8 mouse cellular contexts compared by ENCODE assay signal in the genomic region with DNA sequence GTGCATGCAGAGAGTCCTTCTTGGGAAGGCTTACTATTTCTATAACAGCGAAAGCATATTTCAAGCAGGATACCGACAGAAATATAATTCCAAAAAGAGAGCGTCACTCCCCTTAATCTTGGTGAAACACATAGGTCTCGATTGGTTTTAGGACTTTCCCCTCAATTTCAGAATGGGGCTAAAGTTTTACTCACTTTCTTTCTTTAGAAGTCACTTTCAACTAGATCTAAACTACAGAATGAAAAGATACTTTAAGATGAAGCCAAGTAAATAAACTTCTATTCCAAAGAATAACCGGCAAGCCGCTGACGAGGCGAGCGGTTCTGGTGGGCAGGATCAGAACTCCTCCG. TPM values are rescaled to one million over a fixed set of nuclear protein-coding genes. Genes with fewer than 3 reads are reported as not detected.
DNase-seq lines count a peak whose midpoint lies in the region; ATAC-seq and TF ChIP-seq lines count a peak whose summit lies in the region.

No protein-coding gene starts in this region.

- H3K9me3 ChIP-seq in hindbrain, postnatal 0 days (ENCODE audit: low read length), result no peaks in the 10 kb centered on the region

- peaks cover 51% of the 10 kb centered on the region for H3K79me2 ChIP-seq in myocyte (ENCODE audit: control insufficient read depth, insufficient read depth)

- peak overlapping the region; percentile 80 for H3K9ac ChIP-seq in hindbrain, postnatal 0 days (replicated peaks; ENCODE audit: low read length)

- no peaks in the 10 kb centered on the region for H3K27me3 ChIP-seq in hindbrain, postnatal 0 days (ENCODE audit: insufficient read depth, low read length)
- no peaks in the 10 kb centered on the region for H3K27me3 ChIP-seq in myocyte (ENCODE audit: control insufficient read depth, insufficient read depth, insufficient read length)

- peak overlapping the region; percentile 76 for H3K4me3 ChIP-seq in left cerebral cortex, adult 2 months
- peak overlapping the region; percentile 60 for H3K4me3 ChIP-seq in cortical plate, adult 2 months (ENCODE audit: insufficient read depth, low read length)
- peak overlapping the region; percentile 88 for H3K4me3 ChIP-seq in hindbrain, postnatal 0 days (ENCODE audit: low read length)
- H3K4me3 ChIP-seq in myocyte, result peak overlapping the region; percentile 50

- no peaks in the 10 kb centered on the region; the same call in 1 of the 2 replicates for H3K4me1 ChIP-seq in cortical plate, adult 2 months (ENCODE audit: control insufficient read depth, insufficient read depth, low read length)
- H3K4me1 ChIP-seq in hindbrain, postnatal 0 days (ENCODE audit: insufficient read depth, low read length), result no peaks in the 10 kb centered on the region

- TF ChIP-seq CTCF in left cerebral cortex, adult 2 months (IDR thresholded peaks at IDR 0.05), result no peak
- no peak for TF ChIP-seq CTCF in cortical plate, adult 2 months (IDR thresholded peaks at IDR 0.05; ENCODE audit: extremely low read depth, insufficient read depth, low read length)
- no peak for TF ChIP-seq CTCF in hindbrain, postnatal 0 days (IDR thresholded peaks at IDR 0.05; ENCODE audit: low read depth)

- intact Hi-C loops in left cerebral cortex, adult 2 months (cut with DNase I), result loop anchor here (1.0 kb wide), 1 partner anchor 33 kb away; no protein-coding TSS in a partner anchor
- intact Hi-C loops in left cerebral cortex, postnatal 36 days (cut with DNase I), result no loop called here

- peaks cover 5% of the 10 kb centered on the region; the same call in 1 of the 2 replicates for H3K36me3 ChIP-seq in hindbrain, postnatal 0 days (ENCODE audit: insufficient read depth, low read length)
- H3K36me3 ChIP-seq in myocyte (ENCODE audit: control insufficient read depth, insufficient read depth), result no peaks in the 10 kb centered on the region

- WGBS in hindbrain, postnatal 0 days, result under 1% methylated on average over 10 of the region's 10 CpGs

- H3ac ChIP-seq in myocyte (ENCODE audit: control insufficient read depth, insufficient read length), result peak overlapping the region; percentile 12

- TF ChIP-seq POLR2A in cortical plate, adult 2 months (IDR thresholded peaks at IDR 0.05; ENCODE audit: extremely low read depth, insufficient read depth, low read length), result no peak
- no peak for TF ChIP-seq POLR2A in myocyte (IDR thresholded peaks at IDR 0.05; ENCODE audit: insufficient read length, low read depth)

- peak overlapping the region; percentile 88 for H3K27ac ChIP-seq in left cerebral cortex, adult 2 months
- H3K27ac ChIP-seq in cortical plate, adult 2 months (ENCODE audit: insufficient read depth, low read length), result peak overlapping the region; percentile 95; the same call in 1 of the 2 replicates
- peak overlapping the region; percentile 92 for H3K27ac ChIP-seq in hindbrain, postnatal 0 days

- no peak for DNase-seq in left cerebral cortex, adult 2 months (ENCODE audit: extremely low spot score in 1 of 2, low spot score in 2 of 2)
- DNase-seq in left cerebral cortex, postnatal 36 days (ENCODE audit: low spot score in 2 of 2), result no peak
- DNase-seq in hindbrain, postnatal 0 days (ENCODE audit: low spot score), result no peak
- DNase-seq in gastrocnemius, postnatal 25 days, result no peak
- DNase-seq in ovary, postnatal 36 days (ENCODE audit: low spot score), result no peak
- no peak for DNase-seq in cerebellum, postnatal 10 days

- no peak for ATAC-seq in hindbrain, postnatal 0 days

- peak overlapping the region; percentile 73 for H3K4me2 ChIP-seq in hindbrain, postnatal 0 days (ENCODE audit: low read depth, low read length)
- H3K4me2 ChIP-seq in myocyte (ENCODE audit: low read depth), result peak overlapping the region; percentile 95

TF ChIP-seq in myocyte, 11 proteins besides CTCF, POLR2A, EP300 and RAD21:
- TF ChIP-seq TCF12 (IDR thresholded peaks at IDR 0.05; ENCODE audit: insufficient read depth, poor library complexity, severe bottlenecking) (no peak), POLR2AphosphoS2 (IDR thresholded peaks at IDR 0.05; ENCODE audit: insufficient read length, low read depth) (no peak), E2F4 (IDR thresholded peaks at IDR 0.05; ENCODE audit: insufficient read depth) (no peak), REST (IDR thresholded peaks at IDR 0.05; ENCODE audit: insufficient read depth, insufficient read length) (no peak), MYOG (IDR thresholded peaks at IDR 0.05; ENCODE audit: control insufficient read depth in 1 of 3, insufficient read depth in 1 of 3, insufficient read length in 2 of 3, low read depth in 2 of 3) (no peak), MAX (IDR thresholded peaks at IDR 0.05; ENCODE audit: low read depth) (no peak), TCF3 (IDR thresholded peaks at IDR 0.05; ENCODE audit: insufficient read length, low read depth) (no peak), SRF (IDR thresholded peaks at IDR 0.05; ENCODE audit: control insufficient read depth, insufficient read length, low read depth) (no peak), CEBPB (IDR thresholded peaks at IDR 0.05; ENCODE audit: insufficient read depth, poor library complexity, severe bottlenecking) (no peak; the same call in 1 of the 2 replicates), USF1 (IDR thresholded peaks at IDR 0.05; ENCODE audit: low read depth) (no peak), MYOD1 (IDR thresholded peaks at IDR 0.05; ENCODE audit: control insufficient read depth in 1 of 3, insufficient read length in 2 of 3, low read depth in 2 of 3) (no peak)

RNA-seq across cellular contexts. Expression of a gene that starts 0.5 kb away (rescaled TPM):
- 10 to 100 TPM; 39.6 to 41.4 TPM for total RNA-seq in left cerebral cortex, adult 2 months (2021)
- total RNA-seq in left cerebral cortex, postnatal 36 days (2021), result 10 to 100 TPM; 41.4 to 43.4 TPM
- polyA plus RNA-seq in cortical plate, adult 2 months (2012; rRNA removed), result 81.7 and 83.3 TPM in 2 replicates
- 75.5 and 95.0 TPM in 2 replicates for total RNA-seq in hindbrain, postnatal 0 days (2014; rRNA removed)
- 251 and 254 TPM in 2 replicates for polyA plus RNA-seq in hindbrain, postnatal 0 days (2015; fragmentation: Nextera tagmentation; extraction: Ambion mirVana)
- polyA plus RNA-seq in myocyte (2012; fragmentation: generic; extraction: Trizol), result 175 TPM
- 10 to 100 TPM; 44.6 TPM for total RNA-seq in gastrocnemius, postnatal 25 days (2021)

RNA-seq across cellular contexts. Expression of a gene that starts 28.5 kb away (rescaled TPM):
- total RNA-seq in left cerebral cortex, adult 2 months (2021), result 1,000 to 10,000 TPM; 1,634 to 1,792 TPM
- total RNA-seq in left cerebral cortex, postnatal 36 days (2021), result 1,000 to 10,000 TPM; 1,722 to 2,059 TPM
- polyA plus RNA-seq in cortical plate, adult 2 months (2012; rRNA removed), result 2,439 and 2,636 TPM in 2 replicates
- total RNA-seq in hindbrain, postnatal 0 days (2014; rRNA removed), result 2,267 and 2,460 TPM in 2 replicates
- polyA plus RNA-seq in hindbrain, postnatal 0 days (2015; fragmentation: Nextera tagmentation; extraction: Ambion mirVana), result 5,475 and 5,597 TPM in 2 replicates
- 3,065 TPM for polyA plus RNA-seq in myocyte (2012; fragmentation: generic; extraction: Trizol)
- 100 to 1,000 TPM; 197 to 277 TPM for total RNA-seq in gastrocnemius, postnatal 25 days (2021)

RNA-seq across cellular contexts. Expression of a gene that starts 32.0 kb away (rescaled TPM):
- total RNA-seq in left cerebral cortex, adult 2 months (2021), result 100 to 1,000 TPM; 279 to 284 TPM
- total RNA-seq in left cerebral cortex, postnatal 36 days (2021), result 100 to 1,000 TPM; 283 to 295 TPM
- 103 and 109 TPM in 2 replicates for polyA plus RNA-seq in cortical plate, adult 2 months (2012; rRNA removed)
- 35.9 and 36.9 TPM in 2 replicates for total RNA-seq in hindbrain, postnatal 0 days (2014; rRNA removed)
- polyA plus RNA-seq in hindbrain, postnatal 0 days (2015; fragmentation: Nextera tagmentation; extraction: Ambion mirVana), result 17.1 and 17.9 TPM in 2 replicates
- polyA plus RNA-seq in myocyte (2012; fragmentation: generic; extraction: Trizol), result 33.2 TPM
- total RNA-seq in gastrocnemius, postnatal 25 days (2021), result 10 to 100 TPM; 21.8 to 21.9 TPM

RNA-seq across cellular contexts. Expression of a gene that starts 54.8 kb away (rescaled TPM):
- 100 to 1,000 TPM; 226 to 228 TPM for total RNA-seq in left cerebral cortex, adult 2 months (2021)
- total RNA-seq in left cerebral cortex, postnatal 36 days (2021), result 100 to 1,000 TPM; 222 to 224 TPM
- polyA plus RNA-seq in cortical plate, adult 2 months (2012; rRNA removed), result 105 and 108 TPM in 2 replicates
- total RNA-seq in hindbrain, postnatal 0 days (2014; rRNA removed), result 136 and 149 TPM in 2 replicates
- 27.0 and 29.0 TPM in 2 replicates for polyA plus RNA-seq in hindbrain, postnatal 0 days (2015; fragmentation: Nextera tagmentation; extraction: Ambion mirVana)
- polyA plus RNA-seq in myocyte (2012; fragmentation: generic; extraction: Trizol), result 37.1 TPM
- total RNA-seq in gastrocnemius, postnatal 25 days (2021), result 10 to 100 TPM; 37.4 to 43.0 TPM
